Mouse (Mus musculus) stomach, embryonic 14.5 days (tissue): ENCODE data around the gene Oser1. TPM values are rescaled to one million over a fixed set of nuclear protein-coding genes. Genes with fewer than 3 reads are reported as not detected.

ENCODE experiments used
- ATAC-seq: fragments of 200-750 bp; cut with Nextera tagmentation; 2 replicates; pipeline ENCODE4 v1.8.0; 2017; ENCODE audit warnings: low read depth, moderate TSS enrichment; ENCODE audit not compliant: insufficient number of reproducible peaks, insufficient read depth, low FRiP score
- H3K27ac ChIP-seq: fragments of 300-500 bp; sonication (generic); 2 replicates; pipeline ENCODE4 v1.5.1; 2014; ENCODE audit warnings: mild to moderate bottlenecking, low read length, moderate library complexity, mixed read lengths
- H3K27me3 ChIP-seq: fragments of 300-500 bp; sonication (generic); 2 replicates; pipeline ENCODE4 v1.6.1; 2014; ENCODE audit warnings: low read length, control low read depth, mixed read lengths; ENCODE audit not compliant: control insufficient read depth, insufficient read depth
- H3K36me3 ChIP-seq: fragments of 300-500 bp; sonication (generic); 2 replicates; pipeline ENCODE4 v1.6.1; 2014; ENCODE audit warnings: mild to moderate bottlenecking, control low read depth, low read length, moderate library complexity, mixed read lengths; ENCODE audit not compliant: control insufficient read depth, insufficient read depth
- H3K4me1 ChIP-seq: fragments of 300-500 bp; sonication (generic); 2 replicates; pipeline ENCODE4 v1.6.1; 2014; ENCODE audit warnings: low read length, control low read depth, mixed read lengths; ENCODE audit not compliant: control insufficient read depth, insufficient read depth
- H3K4me2 ChIP-seq: fragments of 300-500 bp; sonication (generic); replicated peaks from 2 replicates; pipeline ENCODE4 v1.6.1; 2014; ENCODE audit warnings: low read depth, low read length, control low read depth
- H3K4me3 ChIP-seq: fragments of 300-500 bp; sonication (generic); 2 replicates; pipeline ENCODE4 v1.5.1; 2014; ENCODE audit warnings: low read depth, low read length, control low read depth
- H3K9ac ChIP-seq: fragments of 300-500 bp; sonication (generic); replicated peaks from 2 replicates; pipeline ENCODE4 v1.6.1; 2014; ENCODE audit warnings: low read depth, mild to moderate bottlenecking, control low read depth, low read length, moderate library complexity, mixed read lengths
- H3K9me3 ChIP-seq: fragments of 300-500 bp; sonication (generic); 2 replicates; pipeline ENCODE4 v1.6.1; 2016; ENCODE audit warnings: low read depth, low read length, control low read depth; ENCODE audit not compliant: control insufficient read depth
- WGBS: fragments of 180-500 bp; shearing (Covaris S2); extraction: QIAGEN DNeasy Blood & Tissue Kit; methylation state at CpG from one replicate; pipeline ENCODE4 v1.1.7; 2014; 5-methylcytosine and 5-hydroxymethylcytosine counted together
- polyA plus RNA-seq: library from polyadenylated mRNA; unstranded; fragments of >200 nt; fragmentation: Nextera tagmentation; extraction: Ambion mirVana; gene quantifications from 2 replicates; pipeline ENCODE4 v1.2.1, GENCODE M21; 2014

Gene Oser1
- polyA plus RNA-seq, 1 experiment from 2014 or later, result 84.9 TPM

GRCm38 (mm10) chr2:163458539-163459265, 34.2 kb upstream of the Oser1 start:
- no peak overlapping the region for H3K4me2 ChIP-seq
- H3K4me1 ChIP-seq, result no peaks in the 10 kb centered on the region
- H3K27me3 ChIP-seq, result no peaks in the 10 kb centered on the region
- WGBS, result 41% methylated on average over 27 of the region's 27 CpGs
- H3K9ac ChIP-seq, result no peak overlapping the region
- ATAC-seq, result no peak
- H3K36me3 ChIP-seq, result no peaks in the 10 kb centered on the region
- no peaks in the 10 kb centered on the region for H3K9me3 ChIP-seq
- H3K4me3 ChIP-seq, result no peak overlapping the region
- no peak overlapping the region for H3K27ac ChIP-seq

GRCm38 (mm10) chr2:163453378-163453777, 28.9 kb upstream of the Oser1 start:
- Histone ChIP-seq H3K9me3 (no peaks in the 10 kb centered on the region), H3K9ac (no peak overlapping the region), H3K27ac (no peak overlapping the region), H3K27me3 (no peaks in the 10 kb centered on the region), H3K36me3 (no peaks in the 10 kb centered on the region), H3K4me2 (no peak overlapping the region), H3K4me1 (no peaks in the 10 kb centered on the region), H3K4me3 (no peak overlapping the region)
- WGBS, result 85% methylated on average over 13 of the region's 13 CpGs
- ATAC-seq, result no peak

GRCm38 (mm10) chr2:163452738-163453137, 28.2 kb upstream of the Oser1 start:
- WGBS, result 83% methylated on average over 6 of the region's 6 CpGs

GRCm38 (mm10) chr2:163450668-163451295, 26.3 kb upstream of the Oser1 start:
- H3K4me1 ChIP-seq, result no peaks in the 10 kb centered on the region
- H3K9me3 ChIP-seq, result no peaks in the 10 kb centered on the region
- no peak overlapping the region for H3K4me2 ChIP-seq
- H3K27ac ChIP-seq, result no peak overlapping the region
- ATAC-seq, result no peak
- WGBS, result 62% methylated on average over 6 of the region's 6 CpGs
- H3K27me3 ChIP-seq, result no peaks in the 10 kb centered on the region
- H3K9ac ChIP-seq, result no peak overlapping the region
- H3K4me3 ChIP-seq, result no peak overlapping the region
- no peaks in the 10 kb centered on the region for H3K36me3 ChIP-seq

More at GRCm38 (mm10) chr2:163452738-163453137, 28.2 kb upstream of the Oser1 start:
- no peaks in the 10 kb centered on the region for H3K27me3 ChIP-seq
- no peak overlapping the region for H3K9ac ChIP-seq
- no peaks in the 10 kb centered on the region for H3K4me1 ChIP-seq
- no peak overlapping the region for H3K27ac ChIP-seq
- no peak overlapping the region for H3K4me3 ChIP-seq
- ATAC-seq, result no peak
- no peak overlapping the region for H3K4me2 ChIP-seq
- no peaks in the 10 kb centered on the region for H3K36me3 ChIP-seq
- no peaks in the 10 kb centered on the region for H3K9me3 ChIP-seq

- Histone ChIP-seq H3K4me2 (no peak overlapping the region), H3K27ac (no peak overlapping the region), H3K4me1 (no peaks in the 10 kb centered on the region), H3K4me3 (no peak overlapping the region), H3K27me3 (no peaks in the 10 kb centered on the region), H3K9ac (no peak overlapping the region), H3K9me3 (no peaks in the 10 kb centered on the region), H3K36me3 (no peaks in the 10 kb centered on the region)
- no peak for ATAC-seq
- WGBS, result 58% methylated on average over 3 of the region's 3 CpGs
Observed at GRCm38 (mm10) chr2:163449276-163449675, 24.8 kb upstream of the Oser1 start.

- Histone ChIP-seq H3K4me3 (no peak overlapping the region), H3K9me3 (no peaks in the 10 kb centered on the region), H3K27ac (no peak overlapping the region), H3K27me3 (no peaks in the 10 kb centered on the region), H3K4me1 (no peaks in the 10 kb centered on the region), H3K36me3 (no peaks in the 10 kb centered on the region), H3K4me2 (no peak overlapping the region), H3K9ac (no peak overlapping the region)
- no peak for ATAC-seq
- WGBS, result 91% methylated on average over 12 of the region's 12 CpGs
Observed at GRCm38 (mm10) chr2:163447375-163447774, 22.9 kb upstream of the Oser1 start.

GRCm38 (mm10) chr2:163444017-163444416, 19.5 kb upstream of the Oser1 start:
- no peak overlapping the region for H3K4me2 ChIP-seq
- 0 out of 2 replicates have a peak, but pooled peaks have one; percentile 54 for ATAC-seq
- H3K27ac ChIP-seq, result no peak overlapping the region
- H3K27me3 ChIP-seq, result no peaks in the 10 kb centered on the region
- H3K36me3 ChIP-seq, result no peaks in the 10 kb centered on the region
- WGBS, result 47% methylated on average over 7 of the region's 7 CpGs
- H3K4me1 ChIP-seq, result no peaks in the 10 kb centered on the region
- no peaks in the 10 kb centered on the region for H3K9me3 ChIP-seq
- no peak overlapping the region for H3K9ac ChIP-seq
- H3K4me3 ChIP-seq, result no peak overlapping the region

- 60% methylated on average over 6 of the region's 6 CpGs for WGBS
- ATAC-seq, result no peak
Observed at GRCm38 (mm10) chr2:163443543-163443942, 19.0 kb upstream of the Oser1 start.

More at GRCm38 (mm10) chr2:163443543-163443942, 19.0 kb upstream of the Oser1 start:
- Histone ChIP-seq H3K36me3 (no peaks in the 10 kb centered on the region), H3K4me3 (no peak overlapping the region), H3K4me2 (no peak overlapping the region), H3K9ac (no peak overlapping the region), H3K9me3 (no peaks in the 10 kb centered on the region), H3K27ac (no peak overlapping the region), H3K4me1 (no peaks in the 10 kb centered on the region), H3K27me3 (no peaks in the 10 kb centered on the region)
